Comparison of ENCODE assay signal across 15 mouse cellular contexts in genomic region chr6:81589727-81590126, GRCm38 (mm10).
DNase-seq lines count a peak whose midpoint lies in the region; ATAC-seq and TF ChIP-seq lines count a peak whose summit lies in the region.
"Had no signal": no experiment of that assay in that cellular context is flagged by ENCODE, and none has a peak within 500 bp of the region (broad histone marks: within the 10 kb centered on the region; RNA-seq: fewer than 3 reads in every experiment).

No protein-coding gene starts in this region.

- no peak for TF ChIP-seq CTCF in midbrain, postnatal 0 days (IDR thresholded peaks at IDR 0.05)

- no peak overlapping the region for H3K9ac ChIP-seq in midbrain, postnatal 0 days (replicated peaks; ENCODE audit: low read length, poor library complexity, severe bottlenecking)
- H3K9ac ChIP-seq in midbrain, embryonic 11.5 days (ENCODE audit: low read length) = no peak overlapping the region
- no peak overlapping the region for H3K9ac ChIP-seq in hindbrain, embryonic 11.5 days (ENCODE audit: low read depth, low read length)
- H3K9ac ChIP-seq in neural tube, embryonic 15.5 days (replicated peaks) = 0 out of 2 replicates have a peak overlapping the region, but pooled peaks have one; percentile 0
- H3K9ac ChIP-seq: limb, embryonic 12.5 days had no signal

- no peaks in the 10 kb centered on the region for H3K36me3 ChIP-seq in midbrain, postnatal 0 days (ENCODE audit: insufficient read depth, low read length)
- H3K36me3 ChIP-seq in midbrain, embryonic 11.5 days (ENCODE audit: control insufficient read depth, insufficient read depth, low read length) = no peaks in the 10 kb centered on the region
- H3K36me3 ChIP-seq in hindbrain, embryonic 11.5 days (ENCODE audit: control insufficient read depth, insufficient read depth, low read length) = no peaks in the 10 kb centered on the region
- H3K36me3 ChIP-seq in neural tube, embryonic 15.5 days = no peaks in the 10 kb centered on the region
- H3K36me3 ChIP-seq: limb, embryonic 12.5 days had no signal

- no peaks in the 10 kb centered on the region for H3K9me3 ChIP-seq in midbrain, postnatal 0 days (ENCODE audit: low read length)
- no peaks in the 10 kb centered on the region for H3K9me3 ChIP-seq in midbrain, embryonic 11.5 days (ENCODE audit: control insufficient read depth, low read length)
- no peaks in the 10 kb centered on the region for H3K9me3 ChIP-seq in hindbrain, embryonic 11.5 days (ENCODE audit: control insufficient read depth, low read length)
- no peaks in the 10 kb centered on the region for H3K9me3 ChIP-seq in neural tube, embryonic 15.5 days (replicated peaks)
- H3K9me3 ChIP-seq: limb, embryonic 12.5 days had no signal

- peak; percentile 3 for DNase-seq in embryo, embryonic 9.5 days (ENCODE audit: extremely low spot score)
- DNase-seq in embryo, embryonic 11 days = no peak
- peak; percentile 15 for DNase-seq in midbrain, postnatal 0 days (ENCODE audit: low spot score)
- DNase-seq in midbrain, embryonic 11.5 days (ENCODE audit: low spot score, missing footprints) = no peak
- DNase-seq in hindbrain, embryonic 11.5 days (ENCODE audit: low spot score) = peak; percentile 6
- DNase-seq in kidney, postnatal 25 days = no peak
- DNase-seq in thymus, postnatal 25 days = no peak
- DNase-seq: gastrocnemius, postnatal 10 days; heart, postnatal 4 days; kidney, adult 8-10 months; lung, postnatal 4 days had no signal

- H3K27ac ChIP-seq in midbrain, postnatal 0 days (ENCODE audit: low read depth, low read length) = no peak overlapping the region
- no peak overlapping the region for H3K27ac ChIP-seq in midbrain, embryonic 11.5 days (ENCODE audit: low read depth, low read length)
- H3K27ac ChIP-seq in hindbrain, embryonic 11.5 days (ENCODE audit: low read depth, low read length) = no peak overlapping the region
- H3K27ac ChIP-seq in neural tube, embryonic 15.5 days (replicated peaks) = no peak overlapping the region
- H3K27ac ChIP-seq: limb, embryonic 12.5 days had no signal

- H3K4me2 ChIP-seq in midbrain, postnatal 0 days (ENCODE audit: low read depth, low read length, poor library complexity, severe bottlenecking) = no peak overlapping the region
- H3K4me2 ChIP-seq in midbrain, embryonic 11.5 days = no peak overlapping the region
- H3K4me2 ChIP-seq in hindbrain, embryonic 11.5 days (replicated peaks; ENCODE audit: low read depth, low read length) = no peak overlapping the region
- peak overlapping the region; percentile 41 for H3K4me2 ChIP-seq in neural tube, embryonic 15.5 days
- H3K4me2 ChIP-seq: heart, embryonic 11.5 days; limb, embryonic 12.5 days had no signal

- H3K4me3 ChIP-seq in midbrain, postnatal 0 days (ENCODE audit: low read depth, low read length) = no peak overlapping the region
- no peak overlapping the region for H3K4me3 ChIP-seq in midbrain, embryonic 11.5 days (ENCODE audit: low read depth, low read length)
- no peak overlapping the region for H3K4me3 ChIP-seq in hindbrain, embryonic 11.5 days (ENCODE audit: low read depth, low read length)
- H3K4me3 ChIP-seq in neural tube, embryonic 15.5 days (replicated peaks) = no peak overlapping the region
- H3K4me3 ChIP-seq: limb, embryonic 12.5 days had no signal

- no peak for ATAC-seq in midbrain, postnatal 0 days (ENCODE audit: low FRiP score)
- no peak for ATAC-seq in midbrain, embryonic 11.5 days (ENCODE audit: low FRiP score)
- ATAC-seq in hindbrain, embryonic 11.5 days (ENCODE audit: low FRiP score) = no peak
- peak; percentile 55; the same call in 1 of the 2 replicates for ATAC-seq in neural tube, embryonic 15.5 days (ENCODE audit: low FRiP score)
- ATAC-seq: forebrain, embryonic 16.5 days had no signal

- no peaks in the 10 kb centered on the region for H3K4me1 ChIP-seq in midbrain, postnatal 0 days (ENCODE audit: insufficient read depth, low read length)
- H3K4me1 ChIP-seq in midbrain, embryonic 11.5 days (ENCODE audit: control insufficient read depth, insufficient read depth, low read length) = peaks cover 6% of the 10 kb centered on the region; the same call in 1 of the 2 replicates
- no peaks in the 10 kb centered on the region for H3K4me1 ChIP-seq in hindbrain, embryonic 11.5 days (replicated peaks; ENCODE audit: control insufficient read depth, insufficient read depth, low read length)
- 0 out of 2 replicates have a peak, but pooled peaks cover 4% of the 10 kb centered on the region for H3K4me1 ChIP-seq in neural tube, embryonic 15.5 days

- H3K27me3 ChIP-seq in midbrain, postnatal 0 days (ENCODE audit: insufficient read depth, low read length) = no peaks in the 10 kb centered on the region
- no peaks in the 10 kb centered on the region for H3K27me3 ChIP-seq in midbrain, embryonic 11.5 days (ENCODE audit: control insufficient read depth, insufficient read depth, low read length)
- H3K27me3 ChIP-seq in hindbrain, embryonic 11.5 days (ENCODE audit: control insufficient read depth, insufficient read depth, low read length) = no peaks in the 10 kb centered on the region
- H3K27me3 ChIP-seq in neural tube, embryonic 15.5 days (replicated peaks) = no peaks in the 10 kb centered on the region

- WGBS in midbrain, postnatal 0 days = 73% methylated on average over 10 of the region's 10 CpGs
- 84% methylated on average over 10 of the region's 10 CpGs for WGBS in midbrain, embryonic 11.5 days
- WGBS in hindbrain, embryonic 11.5 days = 63% methylated on average over 10 of the region's 10 CpGs
- 26% methylated on average over 10 of the region's 10 CpGs for WGBS in neural tube, embryonic 15.5 days

Comparison
In these comparisons a context has a peak if more than half of its experiments do, and no peak if none do; other contexts are left out.
1. DNase-seq: peak in embryo, embryonic 9.5 days (single experiment), midbrain, postnatal 0 days (single experiment) and hindbrain, embryonic 11.5 days (single experiment); none in embryo, embryonic 11 days (single experiment), midbrain, embryonic 11.5 days (single experiment), kidney, postnatal 25 days (0 of 2) and thymus, postnatal 25 days (single experiment).